Mouse (Mus musculus): ENCODE results near the gene Mllt11. TPM values are rescaled to one million over a fixed set of nuclear protein-coding genes. Genes with fewer than 3 reads are reported as not detected.

Gene Mllt11
- 1 to 10 TPM; 3.7 to 6.4 TPM for polyA plus RNA-seq (2012; fragmentation: generic; extraction: Trizol)

DNA sequence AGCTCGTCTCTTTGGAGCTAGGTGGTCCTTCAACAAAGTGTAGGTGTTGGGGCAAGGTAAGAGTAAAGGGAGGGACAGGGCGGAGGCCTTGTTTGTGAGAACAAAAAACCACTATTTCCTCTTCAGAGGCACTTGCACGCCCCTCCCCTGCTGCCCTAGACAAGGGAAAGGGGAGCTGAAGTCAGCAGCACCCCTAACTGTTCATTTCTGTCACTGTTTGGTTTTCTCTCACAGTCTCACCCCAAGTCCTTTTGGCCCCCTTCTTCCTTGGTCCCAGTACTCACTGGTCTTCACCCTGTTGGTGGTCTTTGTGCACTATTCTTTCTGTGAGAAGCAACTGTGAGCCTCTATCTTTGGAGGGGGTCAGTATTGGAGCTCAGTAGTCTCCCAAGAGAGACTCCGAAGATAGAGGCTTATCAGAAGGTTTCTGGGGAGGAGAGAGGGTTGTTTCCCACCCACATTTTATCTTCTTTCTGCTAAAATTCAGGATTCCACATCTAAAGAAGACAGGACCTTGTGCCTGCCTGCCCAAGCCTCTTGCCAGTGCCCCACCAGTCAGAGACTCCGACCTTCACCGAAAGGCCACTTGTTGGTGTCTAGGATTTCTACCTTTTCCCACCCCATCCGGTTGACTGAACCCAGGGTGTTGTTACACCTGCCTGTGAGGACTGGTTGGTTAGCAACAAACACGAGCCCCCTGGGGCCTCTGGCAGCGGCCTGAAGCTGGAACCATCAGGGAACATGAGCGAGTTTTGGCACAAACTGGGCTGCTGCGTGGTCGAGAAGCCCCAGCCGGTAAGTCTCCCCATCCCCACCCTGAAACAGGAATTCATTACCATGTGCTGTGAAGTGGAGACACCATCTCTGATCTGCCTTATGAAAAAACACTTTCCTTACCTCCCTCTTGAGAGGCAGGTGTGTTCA is at the start of gene Mllt11:
Gene Mllt11, minus strand, starts transcription at position 874 of the 924 bp plus-strand sequence.

GRCm38 (mm10) chr3:95281216-95282126 is 49.5 kb upstream of the Mllt11 start, which contains the start of the genes Mindy1 and Prune1:
Gene Mindy1 (plus strand): TSS chr3:95281345.
Gene Prune1 (minus strand): TSS chr3:95282076.

DNA sequence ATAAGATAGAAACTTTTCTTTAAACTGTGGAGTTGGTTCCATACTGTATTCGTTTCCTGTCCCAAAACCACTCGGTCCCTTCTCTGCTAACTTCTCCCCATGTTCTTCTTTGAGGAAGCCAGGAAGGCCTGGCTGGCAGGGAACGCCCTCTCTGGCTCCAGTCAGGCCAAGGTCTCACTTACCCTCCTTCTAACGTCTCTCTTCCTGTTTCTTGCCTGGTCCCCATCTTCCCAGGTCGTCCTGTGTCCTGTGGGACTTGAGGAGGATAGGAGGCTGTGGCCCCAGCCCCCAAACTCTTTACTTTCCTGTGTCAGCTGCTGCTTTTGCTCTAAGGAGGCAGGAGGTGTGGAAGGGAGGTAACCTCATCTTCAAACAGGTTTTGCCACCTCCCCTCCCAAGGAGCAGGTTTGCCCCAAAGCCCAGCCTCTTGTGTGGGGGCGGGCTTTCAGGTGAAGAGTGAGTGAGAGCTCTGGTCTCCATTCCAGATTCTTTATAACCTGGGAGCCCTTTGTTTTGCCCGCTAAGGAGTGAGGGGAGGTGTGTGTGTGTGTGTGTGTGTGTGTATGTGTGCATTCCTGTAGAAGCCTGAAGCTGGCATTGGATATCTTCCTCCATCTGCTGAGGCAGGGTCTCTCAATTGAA is 18.9 kb upstream of the Mllt11 start, which contains the start of gene Bnipl:
Gene Bnipl, minus strand, starts transcription at position 411 of the 642 bp plus-strand sequence.

DNA sequence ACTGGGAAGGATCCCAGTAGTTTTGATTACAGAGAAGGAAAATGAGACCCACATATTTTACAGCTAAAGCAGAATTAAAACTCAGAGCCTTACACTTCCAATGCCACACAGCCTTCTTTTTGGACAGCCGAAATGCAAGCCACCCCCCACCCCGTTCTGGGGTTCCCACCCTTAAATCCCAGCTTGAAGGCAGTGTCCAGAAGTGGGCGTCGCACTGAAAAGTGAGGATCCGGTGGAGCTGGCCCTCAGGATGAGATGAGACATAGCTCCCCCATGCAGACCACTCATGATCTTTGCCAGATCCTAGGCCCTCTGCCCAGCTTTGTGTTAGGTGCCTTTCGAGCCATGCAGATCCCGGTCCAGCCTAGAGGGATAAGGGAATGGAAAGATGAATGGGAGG is 9.5 kb upstream of the Mllt11 start, which contains the start of gene Gm128:
Gene Gm128, minus strand, starts transcription at position 101 of the 400 bp plus-strand sequence.

GRCm38 (mm10) chr3:95228148-95228893 is 3.6 kb downstream of the Mllt11 start, which contains the start of gene Cdc42se1:
Gene Cdc42se1 (plus strand): TSS chr3:95228732.

DNA sequence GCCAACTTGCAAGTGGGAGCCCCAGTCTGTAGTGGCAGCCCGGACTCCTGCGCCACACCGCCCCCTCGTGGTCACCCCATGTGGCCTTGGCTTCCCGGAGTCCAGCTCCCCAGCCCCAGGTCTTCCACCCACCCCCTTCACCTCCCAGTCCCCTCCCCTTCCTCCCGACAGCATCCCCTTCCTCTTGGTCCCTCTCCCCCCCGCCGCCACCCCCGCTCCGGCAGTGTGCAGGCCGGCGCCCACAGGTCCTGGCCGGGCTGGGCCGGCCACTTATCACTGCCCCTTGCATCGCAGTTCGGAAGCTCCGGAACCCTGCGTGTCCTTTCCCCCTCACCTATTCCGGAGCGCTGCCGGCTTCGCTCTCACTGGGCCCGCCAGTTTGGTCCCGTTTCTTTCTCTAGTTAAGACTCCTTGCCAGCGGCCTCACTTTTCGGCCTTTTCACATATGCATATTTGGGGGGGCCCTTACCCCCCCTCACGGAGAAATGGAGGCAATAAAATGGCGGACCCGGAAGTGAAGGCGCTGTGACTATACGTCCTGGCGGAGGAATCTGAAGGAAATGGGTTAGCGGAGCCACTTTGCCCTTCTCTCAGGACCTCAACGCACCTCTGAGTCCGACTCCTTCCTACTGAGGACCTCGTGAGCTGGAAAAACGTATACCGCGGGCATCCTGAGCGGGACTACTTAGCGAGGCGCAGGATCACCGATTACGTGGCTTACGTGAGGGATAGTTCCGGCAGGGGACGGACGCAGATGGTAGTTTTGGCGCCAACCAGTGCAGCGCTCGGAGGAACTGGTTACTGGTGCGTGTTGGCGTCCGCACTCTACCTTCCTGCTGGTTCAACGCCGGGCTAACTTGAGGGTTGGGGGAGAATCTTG is 14.5 kb downstream of the Mllt11 start, which contains the start of gene Gabpb2:
Gene Gabpb2, minus strand, starts transcription at position 662 of the 880 bp plus-strand sequence.

Other genes with a start within 250 kb of the Mllt11 start
- 10 to 100 TPM in 1 of 2 experiments, 1 to 10 TPM in 1; 9.0 to 16.3 TPM for gene Zfp687, start 216.7 kb downstream of the Mllt11 start, polyA plus RNA-seq (2012; fragmentation: generic; extraction: Trizol)
- 100 to 1,000 TPM; 161 to 228 TPM for gene Psmd4, start 189.6 kb downstream of the Mllt11 start, polyA plus RNA-seq (2012; fragmentation: generic; extraction: Trizol)
- gene Pip5k1a, start 125.2 kb downstream of the Mllt11 start, polyA plus RNA-seq (2012; fragmentation: generic; extraction: Trizol), result 10 to 100 TPM in 1 of 2 experiments, 1 to 10 TPM in 1; 5.5 to 15.4 TPM
- 10 to 100 TPM; 65.6 to 87.8 TPM for gene Vps72, start 121.1 kb downstream of the Mllt11 start, polyA plus RNA-seq (2012; fragmentation: generic; extraction: Trizol)
- gene Tmod4, start 107.7 kb downstream of the Mllt11 start, polyA plus RNA-seq (2012; fragmentation: generic; extraction: Trizol), result 1 to 10 TPM in 1 of 2 experiments, under 1 TPM in 1; 0.12 to 2.2 TPM
- 10 to 100 TPM; 37.1 to 41.3 TPM for gene Scnm1, start 98.2 kb downstream of the Mllt11 start, polyA plus RNA-seq (2012; fragmentation: generic; extraction: Trizol)
- gene Lysmd1, start 98.1 kb downstream of the Mllt11 start, polyA plus RNA-seq (2012; fragmentation: generic; extraction: Trizol), result 1 to 10 TPM; 1.4 to 6.5 TPM
- under 1 TPM in 1 of 2 experiments, not detected in 1; 0.25 TPM for gene Tnfaip8l2, start 89.8 kb downstream of the Mllt11 start, polyA plus RNA-seq (2012; fragmentation: generic; extraction: Trizol)
- gene Sema6c, start 71.7 kb downstream of the Mllt11 start, polyA plus RNA-seq (2012; fragmentation: generic; extraction: Trizol), result 10 to 100 TPM in 1 of 2 experiments, 1 to 10 TPM in 1; 1.2 to 10.8 TPM
- gene Gabpb2, start 14.3 kb downstream of the Mllt11 start, polyA plus RNA-seq (2012; fragmentation: generic; extraction: Trizol), result 1 to 10 TPM in 1 of 2 experiments, under 1 TPM in 1; 0.46 to 5.0 TPM
- 10 to 100 TPM; 32.7 to 44.2 TPM for gene Cdc42se1, start 3.4 kb downstream of the Mllt11 start, polyA plus RNA-seq (2012; fragmentation: generic; extraction: Trizol)
- under 1 TPM; 0.02 to 0.13 TPM for gene Gm128, start 9.4 kb upstream of the Mllt11 start, polyA plus RNA-seq (2012; fragmentation: generic; extraction: Trizol)
- under 1 TPM in 1 of 2 experiments, not detected in 1; 0.27 TPM for gene Bnipl, start 19.0 kb upstream of the Mllt11 start, polyA plus RNA-seq (2012; fragmentation: generic; extraction: Trizol)
- gene Mindy1, start 49.2 kb upstream of the Mllt11 start, polyA plus RNA-seq (2012; fragmentation: generic; extraction: Trizol), result 10 to 100 TPM; 20.9 to 35.4 TPM
- 10 to 100 TPM in 1 of 2 experiments, 1 to 10 TPM in 1; 4.4 to 13.2 TPM for gene Prune1, start 49.9 kb upstream of the Mllt11 start, polyA plus RNA-seq (2012; fragmentation: generic; extraction: Trizol)
- 1 to 10 TPM; 1.6 to 2.8 TPM for gene Anxa9, start 75.0 kb upstream of the Mllt11 start, polyA plus RNA-seq (2012; fragmentation: generic; extraction: Trizol)
- gene Cers2, start 82.6 kb upstream of the Mllt11 start, polyA plus RNA-seq (2012; fragmentation: generic; extraction: Trizol), result 100 to 1,000 TPM in 1 of 2 experiments, 10 to 100 TPM in 1; 63.2 to 101 TPM
- 10 to 100 TPM in 1 of 2 experiments, 1 to 10 TPM in 1; 1.9 to 12.4 TPM for gene Setdb1, start 125.0 kb upstream of the Mllt11 start, polyA plus RNA-seq (2012; fragmentation: generic; extraction: Trizol)
- not detected for gene 4930558C23Rik, start 170.7 kb upstream of the Mllt11 start, polyA plus RNA-seq (2012; fragmentation: generic; extraction: Trizol)
- 10 to 100 TPM in 1 of 2 experiments, 1 to 10 TPM in 1; 2.0 to 20.3 TPM for gene Arnt, start 202.2 kb upstream of the Mllt11 start, polyA plus RNA-seq (2012; fragmentation: generic; extraction: Trizol)

All from C3H10T1/2 (cell line).